Mouse (Mus musculus) forebrain, postnatal 0 days (tissue): ENCODE data around the gene Asl. TPM values are rescaled to one million over a fixed set of nuclear protein-coding genes. Genes with fewer than 3 reads are reported as not detected.

Experiments used
- ATAC-seq: fragments of 200-750 bp; cut with Nextera tagmentation; 2 replicates; pipeline ENCODE4 v1.8.0; 2017; ENCODE audit warnings: mild to moderate bottlenecking, moderate library complexity
- DNase-seq: peaks from one replicate; pipeline ENCODE4 v3.0.0-alpha.2; 2015
- H3K27ac ChIP-seq: fragments of 300-500 bp; sonication (generic); 2 replicates; pipeline ENCODE4 v1.5.1; 2014; ENCODE audit warnings: low read depth, mild to moderate bottlenecking, antibody characterized with exemption, low read length, moderate library complexity, mixed read lengths
- H3K27me3 ChIP-seq: fragments of 300-500 bp; sonication (generic); 2 replicates; pipeline ENCODE4 v1.6.1; 2014; ENCODE audit warnings: mild to moderate bottlenecking, low read length, mixed read lengths; ENCODE audit not compliant: insufficient read depth
- H3K36me3 ChIP-seq: fragments of 300-500 bp; sonication (generic); 2 replicates; pipeline ENCODE4 v1.6.1; 2014; ENCODE audit warnings: mild to moderate bottlenecking, moderate library complexity; ENCODE audit not compliant: insufficient read depth
- H3K4me1 ChIP-seq: fragments of 300-500 bp; sonication (generic); 2 replicates; pipeline ENCODE4 v1.6.1; 2014; ENCODE audit warnings: antibody characterized with exemption; ENCODE audit not compliant: insufficient read depth
- H3K4me2 ChIP-seq: fragments of 300-500 bp; sonication (generic); 2 replicates; pipeline ENCODE4 v1.6.1; 2014; ENCODE audit warnings: low read depth, mild to moderate bottlenecking, moderate library complexity
- H3K4me3 ChIP-seq: fragments of 300-500 bp; sonication (generic); 2 replicates; pipeline ENCODE4 v1.5.1; 2014; ENCODE audit warnings: low read depth, low read length, mixed read lengths
- H3K9ac ChIP-seq: fragments of 300-500 bp; sonication (generic); 2 replicates; pipeline ENCODE4 v1.6.1; 2014; ENCODE audit warnings: mild to moderate bottlenecking
- H3K9me3 ChIP-seq: fragments of 300-500 bp; sonication (generic); 2 replicates; pipeline ENCODE4 v1.6.1; 2016; ENCODE audit warnings: low read length
- CTCF ChIP-seq: sonication (generic); IDR thresholded peaks from 2 replicates; pipeline ENCODE4 v1.5.1; 2016; ENCODE audit warnings: antibody characterized with exemption, control low read depth, low read depth
- whole genome bisulfite sequencing: fragments of 180-500 bp; shearing (Covaris S2); extraction: QIAGEN DNeasy Blood & Tissue Kit; methylation state at CpG from one replicate; pipeline ENCODE4 v1.1.7; 2014; 5-methylcytosine and 5-hydroxymethylcytosine counted together
- polyA plus RNA-seq: library from polyadenylated mRNA; unstranded; fragments of >200 nt; fragmentation: Nextera tagmentation; extraction: Ambion mirVana; gene quantifications from 2 replicates; pipeline ENCODE4 v1.2.1, GENCODE M21; 2015
- total RNA-seq: library from RNA; depleted of rRNA; stranded (reverse); fragments of >200 nt; gene quantifications from 2 replicates; pipeline ENCODE4 v1.2.3, GENCODE M21; 2014

Gene Asl
- total and polyA plus RNA-seq, 2 experiments from 2014 or later: 33.2 to 39.3 TPM

DNA sequence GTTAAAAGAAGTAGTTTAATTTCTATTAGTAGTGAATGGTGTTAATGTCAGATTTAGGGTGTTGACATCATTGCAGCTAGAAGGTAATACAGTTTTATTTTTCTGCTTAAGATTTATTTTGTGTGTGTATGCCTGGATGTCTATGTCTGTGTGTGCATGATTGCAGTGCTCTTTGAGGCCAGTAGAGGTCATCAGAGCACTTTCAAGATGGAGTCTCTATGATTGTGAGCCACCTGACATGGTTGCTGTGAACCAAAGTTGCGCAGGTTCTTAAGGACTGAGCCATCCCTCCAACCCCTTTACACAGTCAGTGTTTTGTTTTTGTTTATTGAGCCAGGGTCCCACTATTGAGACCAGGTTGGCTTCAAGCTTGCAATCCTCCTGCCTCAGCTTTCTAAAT, 36.5 kb upstream of the Asl start:
- Histone ChIP-seq H3K4me1 (no peaks in the 10 kb centered on the region), H3K9me3 (no peaks in the 10 kb centered on the region), H3K9ac (no peak overlapping the region), H3K36me3 (peaks cover 1% of the 10 kb centered on the region; the same call in 1 of the 2 replicates), H3K27me3 (no peaks in the 10 kb centered on the region), H3K27ac (no peak overlapping the region), H3K4me3 (no peak overlapping the region), H3K4me2 (no peak overlapping the region)
- ATAC-seq (no peak), DNase-seq (no peak)
- WGBS: 97% methylated on average over 1 of the region's 1 CpGs
- TF ChIP-seq CTCF: peak; percentile 42

GRCm38 (mm10) chr5:130063760-130064159, 34.7 kb upstream of the Asl start:
- H3K4me3 ChIP-seq: no peak overlapping the region
- no peak for DNase-seq
- H3K27me3 ChIP-seq: no peaks in the 10 kb centered on the region
- H3K9ac ChIP-seq: no peak overlapping the region
- no peak for TF ChIP-seq CTCF
- no peak overlapping the region for H3K27ac ChIP-seq
- H3K4me1 ChIP-seq: no peaks in the 10 kb centered on the region
- no peaks in the 10 kb centered on the region for H3K9me3 ChIP-seq
- H3K4me2 ChIP-seq: no peak overlapping the region
- 85% methylated on average over 2 of the region's 2 CpGs for WGBS
- ATAC-seq: no peak
- peaks cover 13% of the 10 kb centered on the region; the same call in 1 of the 2 replicates for H3K36me3 ChIP-seq

DNA sequence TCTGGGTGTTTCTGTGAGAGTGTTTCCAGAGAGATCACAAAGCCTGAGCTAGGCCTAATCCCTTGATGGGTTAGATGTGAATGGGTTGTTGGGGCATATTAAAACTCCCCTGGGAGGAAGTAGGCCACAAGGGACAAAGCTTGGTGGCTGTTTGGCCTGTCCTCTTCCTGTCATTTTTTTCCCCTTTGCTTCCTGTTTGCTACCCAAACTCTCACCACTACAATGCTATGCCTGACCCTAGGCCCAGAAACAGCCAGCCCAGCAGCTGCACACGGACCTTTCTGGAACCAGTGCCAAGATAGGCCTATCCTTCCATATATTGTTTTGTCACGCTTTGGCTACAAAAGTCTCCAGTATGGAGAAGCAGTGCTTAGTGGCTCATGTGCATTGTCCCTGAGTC, 33.0 kb upstream of the Asl start:
- no peak overlapping the region for H3K4me3 ChIP-seq
- WGBS: 74% methylated on average over 2 of the region's 2 CpGs
- no peak for DNase-seq
- peaks cover 13% of the 10 kb centered on the region; the same call in 1 of the 2 replicates for H3K36me3 ChIP-seq
- TF ChIP-seq CTCF: no peak
- no peak overlapping the region for H3K4me2 ChIP-seq
- H3K27me3 ChIP-seq: no peaks in the 10 kb centered on the region
- H3K9me3 ChIP-seq: no peaks in the 10 kb centered on the region
- H3K9ac ChIP-seq: no peak overlapping the region
- ATAC-seq: no peak
- no peaks in the 10 kb centered on the region for H3K4me1 ChIP-seq
- no peak overlapping the region for H3K27ac ChIP-seq

DNA sequence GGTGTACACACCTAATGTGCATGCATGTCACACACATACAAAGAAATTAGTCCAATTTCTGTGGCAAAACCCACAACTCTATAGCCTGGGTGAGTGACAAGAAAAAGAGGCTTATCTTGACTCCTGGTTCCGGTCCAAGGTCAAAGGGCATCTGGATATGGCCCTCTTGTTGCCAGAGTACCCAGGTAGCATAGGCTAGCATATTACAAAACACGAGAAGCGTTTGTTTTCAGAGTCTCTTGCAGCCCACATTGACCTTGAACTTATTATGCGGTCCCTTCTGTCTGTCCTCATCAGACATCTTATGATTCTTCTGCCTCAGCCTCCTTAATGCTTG, 31.2 kb upstream of the Asl start:
- H3K27me3 ChIP-seq: no peaks in the 10 kb centered on the region
- 93% methylated on average over 4 of the region's 4 CpGs for WGBS
- DNase-seq (no peak), ATAC-seq (no peak)
- H3K9ac ChIP-seq: no peak overlapping the region
- no peak overlapping the region for H3K4me3 ChIP-seq
- peaks cover 15% of the 10 kb centered on the region; the same call in 1 of the 2 replicates for H3K36me3 ChIP-seq
- no peaks in the 10 kb centered on the region for H3K4me1 ChIP-seq
- H3K9me3 ChIP-seq: no peaks in the 10 kb centered on the region
- no peak for TF ChIP-seq CTCF
- H3K4me2 ChIP-seq: no peak overlapping the region
- H3K27ac ChIP-seq: no peak overlapping the region

- no peaks in the 10 kb centered on the region for H3K9me3 ChIP-seq
- 76% methylated on average over 12 of the region's 12 CpGs for WGBS
- H3K36me3 ChIP-seq: peaks cover 20% of the 10 kb centered on the region; the same call in 1 of the 2 replicates
- no peak overlapping the region for H3K27ac ChIP-seq
- ATAC-seq (no peak; the same call in 1 of the 2 replicates), DNase-seq (no peak)
- TF ChIP-seq CTCF: no peak
- H3K27me3 ChIP-seq: no peaks in the 10 kb centered on the region
- no peaks in the 10 kb centered on the region for H3K4me1 ChIP-seq
- H3K4me2 ChIP-seq: no peak overlapping the region
- no peak overlapping the region for H3K9ac ChIP-seq
- no peak overlapping the region for H3K4me3 ChIP-seq
These were observed 30.6 kb upstream of the Asl start for GRCm38 (mm10) chr5:130059413-130060328.

DNA sequence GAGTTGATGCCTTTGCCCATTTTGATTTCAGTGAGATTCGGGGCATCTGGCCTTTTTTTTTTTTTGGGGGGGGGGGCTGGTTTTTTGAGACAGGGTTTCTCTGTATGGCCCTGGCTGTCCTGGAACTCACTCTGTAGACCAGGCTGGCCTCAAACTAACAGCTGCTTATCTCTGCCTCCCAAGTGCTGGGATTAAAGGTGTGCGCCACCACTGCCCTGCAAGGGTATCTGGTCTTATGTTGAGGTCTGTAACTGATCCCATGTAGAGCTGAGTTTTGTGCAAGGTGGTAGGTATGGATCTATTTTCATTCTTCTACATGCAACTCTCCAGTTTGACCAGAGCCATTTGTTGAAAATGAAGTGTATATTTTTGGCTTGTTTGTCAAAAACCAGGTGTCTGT, 27.3 kb upstream of the Asl start:
- DNase-seq (no peak), ATAC-seq (no peak)
- no peaks in the 10 kb centered on the region for H3K27me3 ChIP-seq
- no peaks in the 10 kb centered on the region for H3K4me1 ChIP-seq
- no peak overlapping the region for H3K9ac ChIP-seq
- H3K36me3 ChIP-seq: peaks cover 28% of the 10 kb centered on the region
- H3K9me3 ChIP-seq: no peaks in the 10 kb centered on the region
- WGBS: 98% methylated on average over 2 of the region's 2 CpGs
- H3K4me2 ChIP-seq: no peak overlapping the region
- TF ChIP-seq CTCF: no peak
- no peak overlapping the region for H3K27ac ChIP-seq
- no peak overlapping the region for H3K4me3 ChIP-seq

DNA sequence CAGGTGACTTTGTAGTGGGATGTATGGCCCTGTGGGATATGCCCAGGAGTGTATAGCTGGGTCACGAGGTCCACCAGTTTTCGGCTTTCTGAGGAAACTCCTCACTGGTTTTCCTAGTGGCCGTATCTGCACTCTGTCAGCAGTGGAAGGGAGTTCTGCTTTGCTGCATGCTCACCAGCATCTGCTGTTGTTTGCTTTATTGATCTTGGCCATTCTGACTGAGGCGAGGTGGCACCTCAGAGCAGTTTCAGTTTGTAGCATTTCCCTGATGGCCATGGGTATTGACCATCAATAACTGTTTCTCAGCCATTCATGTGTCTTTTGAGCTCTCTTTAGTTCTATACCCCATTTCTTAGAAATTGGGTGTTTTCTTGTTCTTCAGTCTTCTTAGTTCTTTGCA, 26.6 kb upstream of the Asl start:
- Histone ChIP-seq H3K36me3 (peaks cover 34% of the 10 kb centered on the region), H3K9me3 (no peaks in the 10 kb centered on the region), H3K4me1 (no peaks in the 10 kb centered on the region), H3K27ac (no peak overlapping the region), H3K9ac (no peak overlapping the region), H3K4me3 (no peak overlapping the region), H3K4me2 (no peak overlapping the region), H3K27me3 (no peaks in the 10 kb centered on the region)
- 91% methylated on average over 4 of the region's 4 CpGs for WGBS
- DNase-seq (no peak), ATAC-seq (no peak)
- TF ChIP-seq CTCF: no peak
